Mouse (Mus musculus): ENCODE results near the gene Hras. TPM values are rescaled to one million over a fixed set of nuclear protein-coding genes. Genes with fewer than 3 reads are reported as not detected.

The Hras gene
- total and polyA plus RNA-seq, 3 experiments: 149 to 183 TPM; not detected in 1

DNA sequence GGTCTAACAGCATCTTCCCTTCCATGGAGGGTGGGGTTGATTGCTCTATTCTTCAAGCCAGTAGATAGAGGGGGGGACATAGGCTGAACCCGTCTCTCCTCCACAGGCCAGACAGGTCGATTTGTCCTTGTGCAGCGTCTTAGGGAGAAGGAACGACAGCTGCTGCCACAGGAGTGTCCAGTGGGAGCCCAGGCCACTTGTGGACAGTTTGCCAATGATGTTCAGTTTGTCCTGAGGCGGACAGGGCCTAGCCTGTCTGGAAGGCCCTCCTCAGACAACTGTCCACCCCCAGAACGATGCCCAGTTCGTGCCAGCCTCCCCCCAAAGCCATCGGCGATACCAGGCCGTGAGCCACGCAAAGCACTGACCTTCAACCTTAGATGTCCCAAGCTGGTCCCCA, 23.1 kb upstream of the Hras start:
- Histone ChIP-seq H3K79me2 (ENCODE audit: control insufficient read depth, insufficient read depth, low read length, poor library complexity) (no peaks in the 10 kb centered on the region; the same call in 1 of the 2 replicates), H3K27me3 (ENCODE audit: control insufficient read depth in 1 of 2, insufficient read depth in 2 of 2, low read length in 2 of 2) (no peaks in the 10 kb centered on the region), H3K9me3 (replicated peaks; ENCODE audit: insufficient read depth, low read length) (no peaks in the 10 kb centered on the region), H3K36me3 (ENCODE audit: control insufficient read depth in 1 of 2, insufficient read depth in 2 of 2, low read length in 2 of 2) (no peaks in the 10 kb centered on the region; a peak in 1 of 4 replicates), H3K4me3 (ENCODE audit: control insufficient read depth in 1 of 2, insufficient read depth in 1 of 2, low read depth in 2 of 2, low read length in 2 of 2) (no peak overlapping the region), H3K27ac (ENCODE audit: control insufficient read depth, low read depth, low read length) (no peak overlapping the region), H3K4me1 (ENCODE audit: control insufficient read depth in 1 of 2, insufficient read depth in 2 of 2, low read length in 2 of 2) (peaks cover 0 to 10% of the 10 kb centered on the region in 2 experiments; a peak in 3 of 4 replicates), H3K9ac (ENCODE audit: control insufficient read depth, low read depth, low read length, poor library complexity, severe bottlenecking) (no peak overlapping the region; the same call in 1 of the 2 replicates)
- no peak for TF ChIP-seq TAL1 (IDR thresholded peaks at IDR 0.05; ENCODE audit: low read length)
- TF ChIP-seq MAZ (IDR thresholded peaks at IDR 0.05; ENCODE audit: low read depth, low read length): no peak
- TF ChIP-seq SIN3A (IDR thresholded peaks at IDR 0.05; ENCODE audit: low read length): no peak
- TF ChIP-seq CHD1 (IDR thresholded peaks at IDR 0.05; ENCODE audit: low read depth, low read length): no peak
- TF ChIP-seq MAX (IDR thresholded peaks at IDR 0.05; ENCODE audit: low read length): no peak
- TF ChIP-seq BHLHE40 (IDR thresholded peaks at IDR 0.05; ENCODE audit: borderline replicate concordance, low read depth, low read length): no peak
- no peak for TF ChIP-seq KAT2A (conservative IDR thresholded peaks at IDR 0.05; ENCODE audit: low read depth, low read length)
- no peak for TF ChIP-seq NRF1 (IDR thresholded peaks at IDR 0.05; ENCODE audit: insufficient read depth, low read depth, low read length, poor library complexity, severe bottlenecking)
- TF ChIP-seq POLR2A (IDR thresholded peaks at IDR 0.05; ENCODE audit: control insufficient read depth in 1 of 2, insufficient read depth in 1 of 2, low read depth in 1 of 2, low read length in 2 of 2, poor library complexity in 1 of 2): no peak
- DNase-seq (ENCODE audit: low read depth, low spot score): no peak

DNA sequence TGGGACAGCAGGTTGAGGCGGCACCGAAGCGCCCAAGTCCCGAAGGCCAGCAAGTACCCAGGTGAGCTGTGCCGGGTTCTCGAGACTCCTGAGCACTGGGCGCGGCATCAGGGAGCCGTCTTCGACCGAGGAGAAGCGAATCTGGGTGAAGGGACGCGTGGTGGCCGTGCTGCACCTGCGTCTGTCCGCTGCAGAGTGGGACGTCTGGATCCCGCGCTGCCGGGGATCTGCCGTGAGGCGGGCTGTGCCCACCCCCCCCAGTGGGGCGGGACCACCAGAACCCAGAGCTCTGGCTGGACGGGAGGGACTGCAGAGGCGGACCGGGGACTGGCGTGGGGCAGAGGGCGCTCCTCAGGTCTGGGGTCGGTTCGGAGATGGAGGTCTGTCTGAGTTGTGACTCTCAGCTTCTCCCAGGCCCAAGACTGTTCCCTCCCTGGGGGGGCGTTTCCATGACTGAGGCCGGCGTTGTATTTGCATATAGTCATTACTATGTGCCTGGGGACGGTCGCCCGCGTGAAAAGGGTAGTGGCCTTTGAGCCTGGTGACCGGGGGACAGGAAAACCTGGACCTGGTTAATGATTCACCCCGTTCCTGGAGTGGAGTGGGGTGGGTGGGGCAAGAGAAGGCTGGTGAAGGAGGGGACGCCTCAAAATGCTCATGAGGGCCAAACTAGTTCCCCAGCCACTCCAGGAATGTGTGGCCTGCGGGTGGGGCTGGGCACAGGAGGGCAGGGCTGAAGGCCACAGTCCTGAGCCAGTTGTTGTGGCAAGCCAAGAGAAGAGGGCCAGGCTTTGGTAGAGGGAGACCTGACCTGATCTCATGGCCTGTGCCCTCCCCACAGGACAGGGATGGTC, 22.3 kb upstream of the Hras start:
- Histone ChIP-seq H3K4me3 (ENCODE audit: control insufficient read depth in 1 of 2, insufficient read depth in 1 of 2, low read depth in 2 of 2, low read length in 2 of 2) (peak overlapping the region; percentile 83 to 84), H3K79me2 (ENCODE audit: control insufficient read depth, insufficient read depth, low read length, poor library complexity) (no peaks in the 10 kb centered on the region; the same call in 1 of the 2 replicates), H3K4me1 (ENCODE audit: control insufficient read depth in 1 of 2, insufficient read depth in 2 of 2, low read length in 2 of 2) (peaks cover 0 to 10% of the 10 kb centered on the region in 2 experiments; a peak in 3 of 4 replicates), H3K27ac (ENCODE audit: control insufficient read depth, low read depth, low read length) (0 out of 2 replicates have a peak overlapping the region, but pooled peaks have one; percentile 22), H3K27me3 (ENCODE audit: control insufficient read depth in 1 of 2, insufficient read depth in 2 of 2, low read length in 2 of 2) (no peaks in the 10 kb centered on the region), H3K9me3 (replicated peaks; ENCODE audit: insufficient read depth, low read length) (no peaks in the 10 kb centered on the region), H3K9ac (ENCODE audit: control insufficient read depth, low read depth, low read length, poor library complexity, severe bottlenecking) (peak overlapping the region; percentile 78), H3K36me3 (ENCODE audit: control insufficient read depth in 1 of 2, insufficient read depth in 2 of 2, low read length in 2 of 2) (no peaks in the 10 kb centered on the region; a peak in 1 of 4 replicates)
- DNase-seq (ENCODE audit: low read depth, low spot score): no peak
- TF ChIP-seq ZNF384 (IDR thresholded peaks at IDR 0.05; ENCODE audit: low read depth, low read length): no peak
- TF ChIP-seq CTCF (IDR thresholded peaks at IDR 0.05 in 2 of 3, conservative IDR thresholded peaks at IDR 0.05 in 1 of 3; ENCODE audit: control insufficient read depth in 1 of 3, insufficient read depth in 1 of 3, low read depth in 2 of 3, low read length in 3 of 3, poor library complexity in 1 of 3, severe bottlenecking in 1 of 3): no peak
- TF ChIP-seq MEF2A (IDR thresholded peaks at IDR 0.05; ENCODE audit: extremely low read depth, insufficient replicate concordance, low read depth, low read length, poor library complexity, severe bottlenecking): no peak
- TF ChIP-seq TBP (IDR thresholded peaks at IDR 0.05; ENCODE audit: low read depth, low read length): no peak
- no peak for TF ChIP-seq MYB (IDR thresholded peaks at IDR 0.05; ENCODE audit: low read depth, low read length)
- no peak for TF ChIP-seq USF2 (IDR thresholded peaks at IDR 0.05; ENCODE audit: borderline replicate concordance in 1 of 2, insufficient read depth in 1 of 2, low read depth in 1 of 2, low read length in 2 of 2)
- TF ChIP-seq RAD21 (IDR thresholded peaks at IDR 0.05; ENCODE audit: low read depth, low read length): no peak
- TF ChIP-seq CHD2 (IDR thresholded peaks at IDR 0.05; ENCODE audit: low read length): no peak
- TF ChIP-seq HCFC1 (IDR thresholded peaks at IDR 0.05; ENCODE audit: low read depth, low read length): no peak; the same call in none of the 2 replicates
- TF ChIP-seq GABPA (IDR thresholded peaks at IDR 0.05; ENCODE audit: low read depth, low read length): no peak
- 0 out of 2 replicates have a peak, but pooled peaks have one; percentile 2 for TF ChIP-seq NRF1 (IDR thresholded peaks at IDR 0.05; ENCODE audit: insufficient read depth, low read depth, low read length, poor library complexity, severe bottlenecking)
- TF ChIP-seq GATA1 (IDR thresholded peaks at IDR 0.05; ENCODE audit: low read depth, low read length): no peak
- no peak for TF ChIP-seq ELF1 (IDR thresholded peaks at IDR 0.05; ENCODE audit: low read depth, low read length)
- no peak for TF ChIP-seq ZMIZ1 (IDR thresholded peaks at IDR 0.05; ENCODE audit: low read depth, low read length)
- TF ChIP-seq NELFE (IDR thresholded peaks at IDR 0.05; ENCODE audit: low read depth, low read length): peak; percentile 46; the same call in 1 of the 2 replicates
- no peak for TF ChIP-seq JUND (IDR thresholded peaks at IDR 0.05; ENCODE audit: low read depth, low read length)
- TF ChIP-seq MYC (IDR thresholded peaks at IDR 0.05; ENCODE audit: low read depth, low read length): no peak
- TF ChIP-seq POLR2AphosphoS5 (IDR thresholded peaks at IDR 0.05; ENCODE audit: borderline replicate concordance, low read depth, low read length): no peak
- no peak for TF ChIP-seq CHD1 (IDR thresholded peaks at IDR 0.05; ENCODE audit: low read depth, low read length)
- TF ChIP-seq MXI1 (IDR thresholded peaks at IDR 0.05; ENCODE audit: low read depth, low read length): 0 out of 2 replicates have a peak, but pooled peaks have one; percentile 26
- no peak for TF ChIP-seq ZKSCAN1 (IDR thresholded peaks at IDR 0.05; ENCODE audit: low read depth, low read length)
- no peak for TF ChIP-seq BHLHE40 (IDR thresholded peaks at IDR 0.05; ENCODE audit: borderline replicate concordance, low read depth, low read length)
- 0 out of 2 replicates have a peak, but pooled peaks have one; percentile 46 for TF ChIP-seq MAZ (IDR thresholded peaks at IDR 0.05; ENCODE audit: low read depth, low read length)
- no peak for TF ChIP-seq SMC3 (IDR thresholded peaks at IDR 0.05; ENCODE audit: low read depth, low read length)

Measured in MEL (cell line).